Mouse (Mus musculus): Measurements from ENCODE around the gene Pphln1. TPM values are rescaled to one million over a fixed set of nuclear protein-coding genes. Genes with fewer than 3 reads are reported as not detected.

Pphln1 gene
- total and polyA plus RNA-seq, 3 experiments = 6.0 to 21.6 (median 20.9) TPM

DNA sequence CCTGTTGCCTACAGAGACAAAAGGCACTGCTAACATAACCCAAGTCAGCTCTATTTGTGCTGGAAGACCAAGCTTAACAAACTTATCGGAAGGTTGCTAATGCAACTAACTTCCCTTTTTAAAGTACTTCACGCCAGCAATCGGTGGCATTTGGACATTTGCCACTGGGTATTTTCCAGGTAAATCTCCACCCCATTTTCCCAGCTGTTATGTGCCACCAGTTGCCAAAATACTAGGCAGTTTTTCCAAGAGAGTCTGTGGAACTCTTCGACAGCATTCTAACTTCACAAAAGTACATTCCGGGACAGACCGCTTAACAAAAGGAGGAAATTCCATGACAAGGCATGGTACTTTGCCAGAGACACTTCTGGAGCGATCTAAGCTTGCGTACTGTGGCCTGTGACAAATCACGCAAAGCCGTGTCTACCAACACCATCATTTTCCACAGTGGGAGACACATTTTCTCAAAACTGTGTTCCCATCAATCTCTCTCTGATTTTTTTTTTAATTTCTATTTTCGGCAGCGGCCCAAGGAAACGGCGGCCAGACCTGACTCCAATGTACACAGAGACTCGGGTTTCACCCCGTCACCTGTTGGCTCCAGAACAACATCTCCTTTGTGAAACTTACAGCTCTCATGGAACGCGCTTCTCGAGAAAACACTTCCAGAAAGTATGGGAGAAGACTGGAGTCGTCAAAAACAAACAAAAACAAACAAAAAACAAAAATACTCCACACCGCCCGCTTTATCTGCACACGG is 120.2 kb downstream of the Pphln1 start:
- Histone ChIP-seq H3K4me1 (ENCODE audit: control insufficient read depth, insufficient read depth, low read length) (peaks cover 16% of the 10 kb centered on the region), H3K9ac (ENCODE audit: low read depth, low read length) (peak overlapping the region; percentile 95), H3K79me2 (replicated peaks; ENCODE audit: control insufficient read depth, insufficient read depth, low read length) (peaks cover 7% of the 10 kb centered on the region), H3K27me3 (ENCODE audit: control insufficient read depth, insufficient read depth, low read length) (no peaks in the 10 kb centered on the region), H3K36me3 (ENCODE audit: control insufficient read depth, insufficient read depth, low read length) (peaks cover 20% of the 10 kb centered on the region), H3K4me3 (peak overlapping the region; percentile 73), H3K27ac (peak overlapping the region; percentile 98)
- 1% methylated on average over 23 of the region's 23 CpGs for whole genome bisulfite sequencing
- peak; percentile 54 to 69 for DNase-seq
- intact Hi-C loops (cut with DNase I) = loop anchor here (5.0 kb wide), 3 partner anchors 39 to 694 kb away; no protein-coding TSS in a partner anchor
- TF ChIP-seq EP300 (IDR thresholded peaks at IDR 0.05; ENCODE audit: insufficient read depth, low read depth, low read length) (peak; percentile 73), CTCF (IDR thresholded peaks at IDR 0.05) (no peak), POLR2A (IDR thresholded peaks at IDR 0.05; ENCODE audit: insufficient read depth, low read depth, low read length) (peak; percentile 63; the same call in 1 of the 2 replicates)

DNA sequence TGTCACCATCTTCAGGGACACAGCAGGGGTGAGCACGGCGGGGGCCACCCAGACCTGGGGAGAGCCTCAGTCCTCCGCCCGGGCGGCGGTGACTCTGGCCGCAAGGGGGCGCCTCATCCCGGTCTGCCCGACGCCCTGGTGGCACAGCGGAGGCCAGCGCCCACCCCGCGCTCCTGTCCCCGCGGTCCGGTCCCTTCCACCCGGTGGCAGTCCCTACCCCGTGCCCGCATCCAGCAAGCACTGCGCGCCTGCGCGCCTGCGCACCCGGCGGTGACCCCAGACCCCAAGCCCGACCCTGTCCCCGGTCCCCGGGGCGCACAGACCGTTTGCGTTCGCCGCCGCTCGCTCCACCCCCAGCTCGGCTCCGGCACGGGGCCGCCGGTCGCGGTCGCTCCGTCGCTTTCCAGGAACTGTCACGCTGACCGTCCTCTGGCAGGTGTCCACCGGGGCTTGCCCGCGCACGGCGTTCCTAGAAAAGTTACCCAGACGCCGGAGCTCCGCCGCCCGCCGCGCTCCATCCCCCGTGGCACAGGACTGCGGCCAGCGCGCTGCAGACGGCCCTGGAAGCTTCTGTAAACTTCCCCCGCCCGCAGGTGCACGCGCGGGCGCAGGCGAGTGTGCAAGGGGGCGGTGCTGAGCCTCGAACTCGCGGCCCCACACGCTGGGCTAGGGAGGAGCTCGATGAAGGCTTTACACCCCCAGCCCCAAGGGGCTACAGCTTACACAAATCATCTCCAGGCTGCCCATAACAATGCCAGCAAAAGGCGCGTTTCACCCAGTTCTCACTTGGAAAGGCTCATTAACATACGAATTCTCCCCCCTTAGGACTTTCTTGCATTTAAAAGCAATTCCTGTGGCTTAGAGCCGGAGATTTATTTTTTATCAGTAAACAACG is 121.0 kb downstream of the Pphln1 start:
- Histone ChIP-seq H3K9ac (ENCODE audit: low read depth, low read length) (peak overlapping the region; percentile 95), H3K27me3 (ENCODE audit: control insufficient read depth, insufficient read depth, low read length) (no peaks in the 10 kb centered on the region), H3K27ac (peak overlapping the region; percentile 98), H3K79me2 (replicated peaks; ENCODE audit: control insufficient read depth, insufficient read depth, low read length) (peaks cover 6% of the 10 kb centered on the region), H3K4me3 (peak overlapping the region; percentile 73), H3K4me1 (ENCODE audit: control insufficient read depth, insufficient read depth, low read length) (peaks cover 14% of the 10 kb centered on the region), H3K36me3 (ENCODE audit: control insufficient read depth, insufficient read depth, low read length) (peaks cover 17% of the 10 kb centered on the region)
- intact Hi-C loops (cut with DNase I) = loop anchor here (1.0 to 5.0 kb wide), 5 partner anchors 33 to 693 kb away; no protein-coding TSS in a partner anchor
- DNase-seq = peak; percentile 90 to 94
- under 1% methylated on average over 80 of the region's 85 CpGs for WGBS
- TF ChIP-seq EP300 (IDR thresholded peaks at IDR 0.05; ENCODE audit: insufficient read depth, low read depth, low read length) = 0 out of 2 replicates have a peak, but pooled peaks have one; percentile 39
- TF ChIP-seq POLR2A (IDR thresholded peaks at IDR 0.05; ENCODE audit: insufficient read depth, low read depth, low read length) = no peak; the same call in 1 of the 2 replicates
- peak; percentile 95 for TF ChIP-seq CTCF (IDR thresholded peaks at IDR 0.05)

DNA sequence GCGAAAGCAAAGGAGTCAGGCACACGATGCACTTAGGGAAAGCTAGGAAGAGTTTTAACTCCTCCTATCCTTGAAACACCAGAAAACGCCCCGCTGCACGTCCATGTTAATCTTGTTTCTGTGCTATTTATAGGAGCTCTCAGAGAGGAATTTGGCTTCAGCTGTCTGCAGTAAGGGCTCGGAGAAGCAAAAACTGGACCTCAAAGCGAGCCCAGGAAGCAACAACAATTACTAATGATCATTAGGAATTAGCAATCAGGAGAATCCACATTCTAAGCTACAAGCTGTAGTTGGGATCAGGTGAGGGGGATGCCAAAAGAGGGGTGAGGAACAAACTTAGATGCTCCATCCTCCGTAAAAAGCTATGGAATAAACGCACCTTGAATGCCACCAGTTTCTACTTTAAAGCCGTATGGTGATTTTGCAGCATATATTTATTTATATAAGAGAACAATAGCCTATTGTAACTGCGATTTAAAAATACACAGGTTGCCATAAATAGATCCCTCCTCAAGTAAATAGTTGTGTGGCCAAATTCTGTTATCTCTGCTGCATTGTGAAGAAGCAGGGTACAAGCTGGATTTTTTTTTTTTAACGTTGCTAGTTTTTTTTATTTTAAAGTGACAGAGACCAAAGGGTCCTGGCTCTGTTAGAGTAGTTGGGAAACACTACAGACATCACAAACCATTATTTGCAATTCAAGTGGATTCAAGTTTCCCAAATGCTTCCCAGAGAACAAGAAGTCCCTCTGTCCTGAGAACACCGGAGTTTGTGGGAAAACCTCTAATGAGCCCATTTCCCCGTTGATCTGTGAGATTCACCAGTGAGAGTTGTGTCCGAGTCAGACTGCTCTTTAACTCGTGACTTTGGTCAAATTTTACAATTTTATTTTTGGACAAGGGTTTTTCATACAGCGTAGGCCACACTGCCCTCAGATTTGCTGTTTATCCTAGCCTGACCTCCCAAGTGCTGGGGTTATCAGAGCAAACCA is 122.0 kb downstream of the Pphln1 start:
- peaks cover 16% of the 10 kb centered on the region for H3K4me1 ChIP-seq (ENCODE audit: control insufficient read depth, insufficient read depth, low read length)
- intact Hi-C loops (cut with DNase I) = loop anchor here (1.0 to 5.0 kb wide), 6 partner anchors 17 to 692 kb away; no protein-coding TSS in a partner anchor
- peak overlapping the region; percentile 73 for H3K4me3 ChIP-seq
- no peaks in the 10 kb centered on the region for H3K27me3 ChIP-seq (ENCODE audit: control insufficient read depth, insufficient read depth, low read length)
- H3K27ac ChIP-seq = peak overlapping the region; percentile 98
- peak; percentile 38 to 57 for DNase-seq
- peaks cover 14% of the 10 kb centered on the region for H3K36me3 ChIP-seq (ENCODE audit: control insufficient read depth, insufficient read depth, low read length)
- peak overlapping the region; percentile 95 for H3K9ac ChIP-seq (ENCODE audit: low read depth, low read length)
- WGBS = 5% methylated on average over 17 of the region's 17 CpGs
- peak; percentile 7; the same call in 1 of the 2 replicates for TF ChIP-seq POLR2A (IDR thresholded peaks at IDR 0.05; ENCODE audit: insufficient read depth, low read depth, low read length)
- no peak for TF ChIP-seq CTCF (IDR thresholded peaks at IDR 0.05)
- peaks cover 6% of the 10 kb centered on the region for H3K79me2 ChIP-seq (replicated peaks; ENCODE audit: control insufficient read depth, insufficient read depth, low read length)

DNA sequence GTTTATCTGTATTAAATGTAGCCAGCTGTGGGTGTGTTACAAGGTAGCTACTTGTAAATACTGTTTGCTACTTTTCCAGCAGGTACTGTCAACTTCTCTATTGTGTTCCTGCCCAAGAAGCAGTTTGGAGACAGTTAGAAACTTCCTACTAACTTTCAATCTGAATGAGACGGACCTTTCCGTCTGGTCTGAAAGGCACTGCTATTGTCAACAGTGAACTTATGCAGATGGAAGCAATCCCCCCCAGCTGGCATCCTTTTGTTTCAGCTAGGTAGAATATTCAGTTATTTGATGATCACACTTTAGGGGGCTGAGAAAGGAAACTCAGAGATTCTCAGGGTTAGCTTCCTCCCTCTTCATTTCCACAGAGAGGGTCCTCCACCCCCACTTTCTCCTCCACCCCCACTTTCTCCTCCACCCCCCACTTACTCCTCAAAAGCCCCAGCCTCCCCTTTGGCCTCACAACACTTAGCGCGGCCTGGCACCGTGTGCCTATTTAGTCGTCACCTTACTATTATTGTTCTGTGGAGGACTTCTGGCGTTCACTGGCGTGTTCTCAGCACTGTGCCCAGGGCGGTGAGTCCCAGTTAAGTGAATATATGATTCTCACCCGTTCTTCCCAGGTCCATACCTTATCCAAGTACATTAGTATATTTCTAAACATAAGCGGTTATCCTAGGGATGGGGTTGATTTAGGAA is 123.1 kb downstream of the Pphln1 start:
- WGBS = 37% methylated on average over 11 of the region's 11 CpGs
- H3K27ac ChIP-seq = peak overlapping the region; percentile 98
- H3K4me3 ChIP-seq = no peak overlapping the region
- H3K79me2 ChIP-seq (replicated peaks; ENCODE audit: control insufficient read depth, insufficient read depth, low read length) = peaks cover 4% of the 10 kb centered on the region; the same call in 1 of the 2 replicates
- H3K27me3 ChIP-seq (ENCODE audit: control insufficient read depth, insufficient read depth, low read length) = no peaks in the 10 kb centered on the region
- peak overlapping the region; percentile 21 for H3K9ac ChIP-seq (ENCODE audit: low read depth, low read length)
- peaks cover 11% of the 10 kb centered on the region for H3K36me3 ChIP-seq (ENCODE audit: control insufficient read depth, insufficient read depth, low read length)
- peak in 1 of 2 experiments; percentile 45 for DNase-seq
- TF ChIP-seq EP300 (IDR thresholded peaks at IDR 0.05; ENCODE audit: insufficient read depth, low read depth, low read length) = no peak
- intact Hi-C loops (cut with DNase I) = loop anchor here (2.0 kb wide), 1 partner anchor 16 kb away; no protein-coding TSS in a partner anchor
- peaks cover 11% of the 10 kb centered on the region for H3K4me1 ChIP-seq (ENCODE audit: control insufficient read depth, insufficient read depth, low read length)

All from heart, adult 2 months (tissue).